Mouse (Mus musculus): Measurements from ENCODE around the gene Rae1. TPM values are rescaled to one million over a fixed set of nuclear protein-coding genes. Genes with fewer than 3 reads are reported as not detected.

Gene Rae1
- polyA plus RNA-seq, 1 experiment from 2014 or later: 115 TPM

DNA sequence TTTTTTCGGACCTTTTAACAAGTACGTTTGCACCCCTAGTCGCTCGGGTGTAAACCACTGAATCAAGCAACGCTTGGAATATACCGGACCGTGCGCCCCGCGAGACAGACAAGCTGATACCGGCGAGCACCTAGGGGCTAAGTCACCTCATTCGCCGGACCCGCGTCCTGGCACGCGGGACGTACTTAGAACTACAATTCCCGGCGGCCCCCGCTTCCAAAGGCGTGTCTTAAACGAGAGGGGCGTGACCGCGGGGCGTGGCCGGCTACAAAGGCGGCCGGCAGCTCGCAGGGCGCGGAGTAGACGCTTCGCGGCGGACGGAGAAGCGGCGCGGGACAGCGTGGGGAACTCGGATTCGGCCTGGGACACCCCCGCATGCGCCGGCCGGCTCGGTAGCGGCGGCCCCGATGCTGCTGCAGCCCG lies 21.7 kb downstream of the Rae1 start:
- Histone ChIP-seq H3K27me3 (ENCODE audit: control insufficient read depth, insufficient read depth, low read depth, low read length) (peaks cover 26% of the 10 kb centered on the region), H3K36me3 (ENCODE audit: control insufficient read depth, insufficient read depth, low read length) (no peaks in the 10 kb centered on the region), H3K4me1 (ENCODE audit: control insufficient read depth, insufficient read depth, low read length) (peaks cover 31% of the 10 kb centered on the region), H3K4me2 (ENCODE audit: low read length) (peak overlapping the region; percentile 77), H3K9ac (ENCODE audit: low read depth, low read length) (peak overlapping the region; percentile 72), H3K9me3 (replicated peaks; ENCODE audit: control insufficient read depth, low read length, poor library complexity, severe bottlenecking) (no peaks in the 10 kb centered on the region), H3K4me3 (ENCODE audit: low read depth, low read length) (peak overlapping the region; percentile 66), H3K27ac (ENCODE audit: low read length) (0 out of 2 replicates have a peak overlapping the region, but pooled peaks have one; percentile 55)
- under 1% methylated on average over 53 of the region's 54 CpGs for WGBS
- peak; percentile 87 for ATAC-seq

DNA sequence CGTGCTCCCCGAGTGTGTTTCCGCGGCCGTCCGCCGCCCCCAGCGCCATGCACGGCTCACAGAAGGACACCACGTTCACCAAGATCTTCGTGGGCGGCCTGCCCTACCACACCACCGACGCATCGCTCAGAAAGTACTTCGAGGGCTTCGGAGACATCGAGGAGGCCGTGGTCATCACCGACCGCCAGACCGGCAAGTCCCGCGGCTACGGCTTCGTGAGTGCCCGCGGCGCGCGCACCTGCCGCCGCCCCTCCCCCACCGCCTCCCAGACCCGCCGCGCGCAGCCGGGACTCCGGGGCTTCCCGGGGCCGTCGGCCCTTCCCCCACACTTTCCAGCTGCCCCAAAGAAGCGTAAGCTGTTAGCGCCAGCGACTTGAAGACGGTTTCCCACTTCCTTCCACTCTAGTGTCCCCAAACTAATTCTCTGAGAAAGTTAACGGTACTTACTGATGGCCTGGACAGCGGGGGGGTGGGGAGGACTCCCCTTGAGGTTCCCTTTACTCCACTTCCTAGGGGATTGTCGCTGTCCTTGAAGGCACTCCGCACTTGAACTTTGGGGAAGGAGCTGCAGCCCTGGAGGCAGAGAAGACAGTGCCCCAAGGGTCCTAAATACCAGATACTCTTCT lies 22.3 kb downstream of the Rae1 start:
- peak; percentile 57 for ATAC-seq
- H3K36me3 ChIP-seq (ENCODE audit: control insufficient read depth, insufficient read depth, low read length): no peaks in the 10 kb centered on the region
- H3K27me3 ChIP-seq (ENCODE audit: control insufficient read depth, insufficient read depth, low read depth, low read length): peaks cover 26% of the 10 kb centered on the region
- peak overlapping the region; percentile 77 for H3K4me2 ChIP-seq (ENCODE audit: low read length)
- no peaks in the 10 kb centered on the region for H3K9me3 ChIP-seq (replicated peaks; ENCODE audit: control insufficient read depth, low read length, poor library complexity, severe bottlenecking)
- peaks cover 31% of the 10 kb centered on the region for H3K4me1 ChIP-seq (ENCODE audit: control insufficient read depth, insufficient read depth, low read length)
- H3K9ac ChIP-seq (ENCODE audit: low read depth, low read length): peak overlapping the region; percentile 72
- 0 out of 2 replicates have a peak overlapping the region, but pooled peaks have one; percentile 55 for H3K27ac ChIP-seq (ENCODE audit: low read length)
- peak overlapping the region; percentile 66 for H3K4me3 ChIP-seq (ENCODE audit: low read depth, low read length)
- under 1% methylated on average over 47 of the region's 51 CpGs for WGBS

DNA sequence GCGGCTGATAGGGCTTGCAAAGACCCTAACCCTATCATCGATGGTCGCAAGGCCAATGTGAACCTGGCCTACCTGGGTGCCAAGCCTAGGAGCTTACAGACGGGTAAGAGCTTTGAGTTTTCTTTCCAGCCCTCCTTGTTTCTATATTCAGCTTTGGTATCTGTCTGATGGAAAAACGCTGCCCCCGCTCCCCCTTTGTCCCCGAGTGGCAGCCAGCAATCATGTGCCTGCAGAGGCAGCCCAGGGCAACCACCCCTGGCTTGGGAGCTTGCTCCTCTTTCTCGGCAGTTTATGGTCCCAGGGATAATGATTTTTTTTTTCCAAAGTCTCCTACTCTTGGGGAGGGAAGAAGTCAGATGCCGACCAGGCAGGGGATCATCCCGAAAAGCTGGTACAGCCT lies 22.9 kb downstream of the Rae1 start:
- no peak for ATAC-seq
- no peaks in the 10 kb centered on the region for H3K36me3 ChIP-seq (ENCODE audit: control insufficient read depth, insufficient read depth, low read length)
- no peak overlapping the region for H3K27ac ChIP-seq (ENCODE audit: low read length)
- peak overlapping the region; percentile 77 for H3K4me2 ChIP-seq (ENCODE audit: low read length)
- H3K9me3 ChIP-seq (replicated peaks; ENCODE audit: control insufficient read depth, low read length, poor library complexity, severe bottlenecking): no peaks in the 10 kb centered on the region
- peaks cover 31% of the 10 kb centered on the region for H3K4me1 ChIP-seq (ENCODE audit: control insufficient read depth, insufficient read depth, low read length)
- WGBS: 17% methylated on average over 10 of the region's 10 CpGs
- H3K4me3 ChIP-seq (ENCODE audit: low read depth, low read length): peak overlapping the region; percentile 66
- H3K9ac ChIP-seq (ENCODE audit: low read depth, low read length): peak overlapping the region; percentile 52
- H3K27me3 ChIP-seq (ENCODE audit: control insufficient read depth, insufficient read depth, low read depth, low read length): peaks cover 26% of the 10 kb centered on the region

DNA sequence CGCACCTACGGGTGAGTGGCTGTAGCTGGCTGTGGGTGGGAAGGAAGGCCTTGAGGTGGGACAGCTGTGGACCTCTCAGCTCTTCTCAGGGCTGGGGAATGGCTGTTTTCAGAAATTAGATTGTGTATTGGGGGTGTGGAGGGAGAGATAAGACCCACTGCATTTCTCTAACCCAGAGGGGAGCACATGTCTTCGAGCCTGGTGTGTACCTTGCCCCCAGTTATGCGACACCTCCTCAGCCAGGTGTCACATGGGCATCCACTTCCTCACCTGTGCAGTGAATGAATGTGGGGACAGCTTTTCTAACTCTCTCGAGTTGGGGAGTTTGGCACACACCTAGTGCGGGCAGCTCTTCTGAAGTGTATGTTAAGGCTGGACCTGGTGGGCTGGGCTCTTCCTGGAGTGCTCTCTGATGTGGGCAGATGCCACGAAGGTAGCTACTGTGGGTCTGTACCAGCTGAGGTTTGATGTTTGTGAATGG lies 23.5 kb downstream of the Rae1 start:
- Histone ChIP-seq H3K9me3 (replicated peaks; ENCODE audit: control insufficient read depth, low read length, poor library complexity, severe bottlenecking) (no peaks in the 10 kb centered on the region), H3K9ac (ENCODE audit: low read depth, low read length) (peak overlapping the region; percentile 52; the same call in 1 of the 2 replicates), H3K27me3 (ENCODE audit: control insufficient read depth, insufficient read depth, low read depth, low read length) (peaks cover 26% of the 10 kb centered on the region), H3K27ac (ENCODE audit: low read length) (no peak overlapping the region), H3K4me3 (ENCODE audit: low read depth, low read length) (peak overlapping the region; percentile 66; the same call in 1 of the 2 replicates), H3K4me2 (ENCODE audit: low read length) (peak overlapping the region; percentile 77), H3K4me1 (ENCODE audit: control insufficient read depth, insufficient read depth, low read length) (peaks cover 31% of the 10 kb centered on the region), H3K36me3 (ENCODE audit: control insufficient read depth, insufficient read depth, low read length) (no peaks in the 10 kb centered on the region)
- 93% methylated on average over 7 of the region's 7 CpGs for WGBS
- ATAC-seq: no peak

DNA sequence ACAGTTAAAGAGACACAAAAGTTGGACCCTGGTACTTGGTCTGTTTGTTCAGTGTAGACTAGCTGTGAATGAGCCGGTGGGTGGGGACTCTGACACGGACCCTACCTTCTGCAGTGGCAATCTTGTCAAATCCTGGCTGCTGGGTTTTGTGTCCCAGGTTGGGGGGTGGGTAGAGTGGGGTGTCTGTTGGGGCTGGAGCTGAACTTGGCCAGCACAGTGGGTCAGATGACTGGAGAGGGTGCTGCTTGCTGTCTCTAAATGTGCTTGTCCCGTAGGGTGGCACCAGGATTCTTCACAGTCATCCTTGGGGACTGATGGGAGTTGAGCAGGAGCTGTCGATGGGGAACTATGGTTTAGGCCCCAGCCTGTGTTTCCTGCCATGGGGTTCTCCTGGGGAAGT lies 24.0 kb downstream of the Rae1 start:
- ATAC-seq: no peak
- H3K36me3 ChIP-seq (ENCODE audit: control insufficient read depth, insufficient read depth, low read length): no peaks in the 10 kb centered on the region
- H3K4me2 ChIP-seq (ENCODE audit: low read length): no peak overlapping the region
- peaks cover 31% of the 10 kb centered on the region for H3K4me1 ChIP-seq (ENCODE audit: control insufficient read depth, insufficient read depth, low read length)
- no peak overlapping the region for H3K4me3 ChIP-seq (ENCODE audit: low read depth, low read length)
- peaks cover 22% of the 10 kb centered on the region for H3K27me3 ChIP-seq (ENCODE audit: control insufficient read depth, insufficient read depth, low read depth, low read length)
- WGBS: 83% methylated on average over 4 of the region's 4 CpGs
- H3K9me3 ChIP-seq (replicated peaks; ENCODE audit: control insufficient read depth, low read length, poor library complexity, severe bottlenecking): no peaks in the 10 kb centered on the region
- no peak overlapping the region for H3K9ac ChIP-seq (ENCODE audit: low read depth, low read length)
- H3K27ac ChIP-seq (ENCODE audit: low read length): no peak overlapping the region

DNA sequence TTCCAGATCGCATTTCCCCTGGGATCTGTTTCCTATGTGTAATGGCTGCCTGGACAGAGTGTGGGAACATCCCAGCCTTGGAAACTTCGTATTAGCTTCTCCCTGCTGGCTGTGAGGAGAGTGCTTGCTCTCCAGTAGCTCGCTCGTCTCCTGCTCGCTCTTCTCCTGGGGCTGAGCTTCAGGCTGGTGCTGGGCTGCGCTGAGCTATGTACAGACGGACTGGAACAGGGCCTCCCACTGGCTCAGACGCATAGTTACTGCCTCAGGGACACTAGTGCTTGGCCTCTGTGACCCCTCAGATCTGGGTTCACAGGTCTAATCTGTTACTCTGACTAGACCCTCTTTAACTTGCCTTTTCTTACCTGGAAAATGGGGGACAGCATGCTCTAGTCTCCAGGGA lies 24.5 kb downstream of the Rae1 start:
- WGBS: 78% methylated on average over 8 of the region's 8 CpGs
- Histone ChIP-seq H3K36me3 (ENCODE audit: control insufficient read depth, insufficient read depth, low read length) (no peaks in the 10 kb centered on the region), H3K27ac (ENCODE audit: low read length) (no peak overlapping the region), H3K4me3 (ENCODE audit: low read depth, low read length) (no peak overlapping the region), H3K4me1 (ENCODE audit: control insufficient read depth, insufficient read depth, low read length) (peaks cover 30% of the 10 kb centered on the region), H3K27me3 (ENCODE audit: control insufficient read depth, insufficient read depth, low read depth, low read length) (peaks cover 18% of the 10 kb centered on the region), H3K4me2 (ENCODE audit: low read length) (no peak overlapping the region), H3K9me3 (replicated peaks; ENCODE audit: control insufficient read depth, low read length, poor library complexity, severe bottlenecking) (no peaks in the 10 kb centered on the region), H3K9ac (ENCODE audit: low read depth, low read length) (no peak overlapping the region)
- ATAC-seq: no peak

DNA sequence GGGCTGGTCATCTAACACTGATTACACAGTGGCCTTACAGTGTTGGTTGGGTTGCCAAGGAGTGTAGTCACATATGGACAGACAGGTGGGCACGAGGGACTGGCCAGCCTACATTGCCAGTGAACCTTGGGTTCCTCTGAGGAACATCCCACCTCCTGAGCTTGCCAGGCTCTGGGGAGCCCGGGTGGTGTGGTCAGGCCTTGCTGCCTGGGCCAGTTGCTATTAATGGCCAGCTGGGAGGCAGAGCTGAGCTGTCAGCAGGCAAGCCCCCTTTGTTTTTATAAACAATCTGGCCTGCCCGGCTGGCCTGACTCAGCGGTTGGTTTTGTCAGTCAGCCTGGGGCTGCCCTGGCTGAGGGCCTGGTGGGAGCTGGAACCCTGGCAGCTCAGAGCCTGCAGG lies 25.0 kb downstream of the Rae1 start:
- H3K9ac ChIP-seq (ENCODE audit: low read depth, low read length): 0 out of 2 replicates have a peak overlapping the region, but pooled peaks have one; percentile 16
- no peak for ATAC-seq
- no peak overlapping the region for H3K4me2 ChIP-seq (ENCODE audit: low read length)
- no peak overlapping the region for H3K4me3 ChIP-seq (ENCODE audit: low read depth, low read length)
- WGBS: 26% methylated on average over 4 of the region's 4 CpGs
- no peaks in the 10 kb centered on the region for H3K9me3 ChIP-seq (replicated peaks; ENCODE audit: control insufficient read depth, low read length, poor library complexity, severe bottlenecking)
- no peaks in the 10 kb centered on the region for H3K36me3 ChIP-seq (ENCODE audit: control insufficient read depth, insufficient read depth, low read length)
- peaks cover 14% of the 10 kb centered on the region for H3K27me3 ChIP-seq (ENCODE audit: control insufficient read depth, insufficient read depth, low read depth, low read length)
- peaks cover 25% of the 10 kb centered on the region for H3K4me1 ChIP-seq (ENCODE audit: control insufficient read depth, insufficient read depth, low read length)
- H3K27ac ChIP-seq (ENCODE audit: low read length): no peak overlapping the region

DNA sequence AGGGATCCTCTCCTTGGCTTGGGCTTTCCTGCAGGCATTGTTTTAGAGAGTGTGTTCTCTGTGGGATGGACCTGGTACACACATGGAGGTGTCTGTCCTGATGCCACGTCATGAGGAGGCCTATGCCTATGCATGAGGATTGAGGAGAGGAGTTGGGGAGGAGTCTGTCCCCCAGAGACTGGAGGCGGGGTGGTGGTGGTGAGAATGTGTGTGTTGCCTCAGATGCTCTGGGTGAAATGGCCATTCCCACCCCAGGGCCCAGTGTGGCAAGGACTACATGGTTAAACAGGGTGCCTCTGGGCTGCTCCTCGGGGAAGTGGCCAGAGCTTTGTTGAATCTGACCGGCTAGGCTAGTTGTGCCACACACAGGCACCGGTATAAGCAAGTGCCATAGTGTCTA lies 26.4 kb downstream of the Rae1 start:
- no peaks in the 10 kb centered on the region for H3K9me3 ChIP-seq (replicated peaks; ENCODE audit: control insufficient read depth, low read length, poor library complexity, severe bottlenecking)
- ATAC-seq: no peak
- 0 out of 2 replicates have a peak, but pooled peaks cover under 1% of the 10 kb centered on the region for H3K36me3 ChIP-seq (ENCODE audit: control insufficient read depth, insufficient read depth, low read length)
- no peak overlapping the region for H3K9ac ChIP-seq (ENCODE audit: low read depth, low read length)
- no peak overlapping the region for H3K27ac ChIP-seq (ENCODE audit: low read length)
- no peak overlapping the region for H3K4me3 ChIP-seq (ENCODE audit: low read depth, low read length)
- no peak overlapping the region for H3K4me2 ChIP-seq (ENCODE audit: low read length)
- 0 out of 2 replicates have a peak, but pooled peaks cover under 1% of the 10 kb centered on the region for H3K27me3 ChIP-seq (ENCODE audit: control insufficient read depth, insufficient read depth, low read depth, low read length)
- peaks cover 20% of the 10 kb centered on the region for H3K4me1 ChIP-seq (ENCODE audit: control insufficient read depth, insufficient read depth, low read length)
- 87% methylated on average over 5 of the region's 5 CpGs for WGBS

DNA sequence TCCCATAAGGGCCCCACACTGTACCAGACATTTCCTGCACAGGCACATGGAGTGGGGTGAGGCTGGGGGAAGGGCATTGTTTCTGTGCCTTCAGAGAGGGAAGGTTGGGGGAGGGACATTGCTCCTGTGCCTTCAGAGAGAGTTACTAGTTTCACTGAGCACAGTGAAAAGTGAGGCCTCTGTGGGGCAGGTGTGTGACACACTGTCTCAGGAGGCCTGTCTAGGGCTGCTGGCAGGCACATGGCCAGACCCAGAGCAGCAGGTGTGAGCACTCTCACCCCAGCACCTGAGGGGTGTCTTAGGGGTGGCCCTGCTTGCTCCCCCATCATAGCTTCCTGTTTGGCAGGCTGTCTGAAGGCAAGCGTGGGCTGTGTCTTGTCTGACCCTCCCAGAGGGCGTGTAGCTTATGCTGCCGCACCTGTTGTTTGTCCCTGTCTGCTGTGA lies 26.8 kb downstream of the Rae1 start:
- H3K36me3 ChIP-seq (ENCODE audit: control insufficient read depth, insufficient read depth, low read length): 0 out of 2 replicates have a peak, but pooled peaks cover 3% of the 10 kb centered on the region
- H3K9ac ChIP-seq (ENCODE audit: low read depth, low read length): no peak overlapping the region
- no peak overlapping the region for H3K4me3 ChIP-seq (ENCODE audit: low read depth, low read length)
- WGBS: 78% methylated on average over 3 of the region's 3 CpGs
- no peaks in the 10 kb centered on the region for H3K9me3 ChIP-seq (replicated peaks; ENCODE audit: control insufficient read depth, low read length, poor library complexity, severe bottlenecking)
- H3K4me1 ChIP-seq (ENCODE audit: control insufficient read depth, insufficient read depth, low read length): peaks cover 20% of the 10 kb centered on the region
- no peak overlapping the region for H3K27ac ChIP-seq (ENCODE audit: low read length)
- H3K27me3 ChIP-seq (ENCODE audit: control insufficient read depth, insufficient read depth, low read depth, low read length): no peaks in the 10 kb centered on the region
- no peak overlapping the region for H3K4me2 ChIP-seq (ENCODE audit: low read length)
- no peak for ATAC-seq

Measured in midbrain, embryonic 16.5 days (tissue).